Mouse (Mus musculus) bone marrow, adult 2 months (tissue): Measurements from ENCODE around the gene Tyms. TPM values are rescaled to one million over a fixed set of nuclear protein-coding genes. Genes with fewer than 3 reads are reported as not detected.

Experiments
- H3K27ac ChIP-seq: fragments of 200-500 bp; 2 replicates; pipeline ENCODE4 v1.5.1; 2012; ENCODE audit warnings: low read depth, mild to moderate bottlenecking, control low read depth, inconsistent platforms, low read length; ENCODE audit not compliant: control insufficient read depth, poor library complexity, insufficient read depth
- H3K4me1 ChIP-seq: fragments of 200-500 bp; 2 replicates; pipeline ENCODE4 v1.6.1; 2011; ENCODE audit warnings: low read length; ENCODE audit not compliant: control insufficient read depth, insufficient read depth
- H3K4me3 ChIP-seq: fragments of 200-500 bp; replicated peaks from 2 replicates; pipeline ENCODE3; 2011; ENCODE audit warnings: mild to moderate bottlenecking, low read depth, low read length, control low read depth; ENCODE audit not compliant: control insufficient read depth
- CTCF ChIP-seq: fragments of 200-500 bp; IDR thresholded peaks from 2 replicates; pipeline ENCODE4 v1.5.1; 2011; ENCODE audit warnings: low read length, control low read depth; ENCODE audit not compliant: control insufficient read depth, insufficient read depth
- POLR2A ChIP-seq: fragments of 200-500 bp; IDR thresholded peaks from 2 replicates; pipeline ENCODE4 v1.6.1; 2011; ENCODE audit warnings: low read depth, mild to moderate bottlenecking, control low read depth, low read length, borderline replicate concordance; ENCODE audit not compliant: control insufficient read depth
- WGBS: fragments of 180-500 bp; shearing (Covaris S2); methylation state at CpG from one replicate; pipeline ENCODE4 v1.1.7; 2018; 5-methylcytosine and 5-hydroxymethylcytosine counted together
- polyA plus RNA-seq: library from polyadenylated mRNA; stranded (reverse); fragments of >200 nt; gene quantifications from 2 replicates; pipeline ENCODE4 v1.2.4, GENCODE M21; 2011; ENCODE audit warnings: low replicate concordance; ENCODE audit not compliant: missing spikeins, insufficient read depth, insufficient read length

The Tyms gene
- polyA plus RNA-seq, 1 experiment: 80.0 TPM

GRCm38 (mm10) chr5:30105668-30106300 is 32.4 kb upstream of the Tyms start, which contains the start of gene 3110082J24Rik:
Gene 3110082J24Rik, minus strand, starts transcription at chr5:30106086.
- no peaks in the 10 kb centered on the region for H3K4me1 ChIP-seq
- no peak for TF ChIP-seq POLR2A
- no peak for TF ChIP-seq CTCF
- no peak within 1 kb of the TSS for H3K27ac ChIP-seq
- WGBS: 6% methylated on average over 29 of the region's 29 CpGs
- H3K4me3 ChIP-seq: no peak within 1 kb of the TSS

- no peak for TF ChIP-seq POLR2A
- TF ChIP-seq CTCF: no peak
- H3K4me1 ChIP-seq: no peaks in the 10 kb centered on the region
- 4% methylated on average over 65 of the region's 65 CpGs for WGBS
- H3K4me3 ChIP-seq: no peak within 1 kb of the TSS
- H3K27ac ChIP-seq: no peak within 1 kb of the TSS
Measured at GRCm38 (mm10) chr5:30104841-30105667, 31.6 kb upstream of the Tyms start, which contains the start of gene Garem2. Gene Garem2, plus strand, starts transcription at chr5:30105161.

- Histone ChIP-seq H3K4me1 (no peaks in the 10 kb centered on the region), H3K4me3 (no peak overlapping the region), H3K27ac (no peak overlapping the region)
- peak; percentile 47; the same call in 1 of the 2 replicates for TF ChIP-seq CTCF
- TF ChIP-seq POLR2A: no peak
- 9% methylated on average over 12 of the region's 12 CpGs for WGBS
Measured at GRCm38 (mm10) chr5:30104339-30104738, 30.9 kb upstream of the Tyms start.

GRCm38 (mm10) chr5:30103340-30103739 is 29.9 kb upstream of the Tyms start:
- Histone ChIP-seq H3K4me3 (no peak overlapping the region), H3K4me1 (no peaks in the 10 kb centered on the region), H3K27ac (no peak overlapping the region)
- TF ChIP-seq CTCF (no peak), POLR2A (no peak)
- WGBS: 73% methylated on average over 3 of the region's 3 CpGs

- H3K4me3 ChIP-seq: no peak overlapping the region
- no peak overlapping the region for H3K27ac ChIP-seq
- no peaks in the 10 kb centered on the region for H3K4me1 ChIP-seq
- WGBS: 93% methylated on average over 1 of the region's 1 CpGs
- TF ChIP-seq CTCF (no peak), POLR2A (no peak)
Measured at GRCm38 (mm10) chr5:30098260-30098659, 24.8 kb upstream of the Tyms start.

- no peak overlapping the region for H3K4me3 ChIP-seq
- TF ChIP-seq CTCF: no peak
- no peak for TF ChIP-seq POLR2A
- H3K27ac ChIP-seq: no peak overlapping the region
- H3K4me1 ChIP-seq: no peaks in the 10 kb centered on the region; the same call in 1 of the 2 replicates
- 60% methylated on average over 6 of the region's 6 CpGs for WGBS
Measured at GRCm38 (mm10) chr5:30095731-30096130, 22.3 kb upstream of the Tyms start.

GRCm38 (mm10) chr5:30094399-30094798 is 21.0 kb upstream of the Tyms start:
- no peak for TF ChIP-seq CTCF
- no peak for TF ChIP-seq POLR2A
- 24% methylated on average over 2 of the region's 2 CpGs for WGBS
- H3K4me1 ChIP-seq: no peaks in the 10 kb centered on the region; the same call in 1 of the 2 replicates
- H3K4me3 ChIP-seq: no peak overlapping the region
- H3K27ac ChIP-seq: no peak overlapping the region

- TF ChIP-seq POLR2A (no peak), CTCF (no peak)
- no peak overlapping the region for H3K4me3 ChIP-seq
- 65% methylated on average over 13 of the region's 13 CpGs for WGBS
- H3K4me1 ChIP-seq: no peaks in the 10 kb centered on the region; the same call in 1 of the 2 replicates
- no peak overlapping the region for H3K27ac ChIP-seq
Measured at GRCm38 (mm10) chr5:30092701-30093100, 19.3 kb upstream of the Tyms start.
